Mouse (Mus musculus) neural tube, embryonic 10.5 days (tissue): Measurements from ENCODE around the gene Ikbke.
A peak's percentile ranks its signal among the peaks of the same experiment; 100 is the strongest.
"Not testable (repeated sequence)": the region's sequence is repeated elsewhere in the genome, so short reads cannot be mapped to it uniquely, and the experiment has no call there.

Experiments
- DNase-seq: peaks from one replicate; pipeline ENCODE4 v3.0.0-alpha.2; 2017; ENCODE audit warnings: low spot score; ENCODE audit errors: extremely low spot score

Gene Ikbke

DNA sequence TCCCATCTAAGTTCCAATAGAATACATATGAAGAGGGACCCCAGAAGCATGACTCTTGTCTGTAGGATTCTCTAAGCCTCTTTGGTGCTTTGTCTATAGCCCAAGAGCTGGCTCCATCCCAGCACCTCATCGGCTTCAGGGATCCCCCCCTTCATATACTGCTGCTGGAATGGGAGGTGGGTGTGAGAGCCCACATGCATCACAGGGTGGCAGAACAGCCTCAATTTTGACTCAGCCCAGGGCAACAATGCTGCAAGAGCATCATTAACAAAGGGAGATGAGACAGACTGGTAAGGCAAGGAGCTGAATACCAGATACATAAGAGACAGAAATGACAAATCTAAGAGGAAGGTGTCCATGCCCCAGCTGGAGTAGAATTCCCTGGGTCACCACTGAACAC lies 4.8 kb upstream of the Ikbke start:
- no peak for DNase-seq

DNA sequence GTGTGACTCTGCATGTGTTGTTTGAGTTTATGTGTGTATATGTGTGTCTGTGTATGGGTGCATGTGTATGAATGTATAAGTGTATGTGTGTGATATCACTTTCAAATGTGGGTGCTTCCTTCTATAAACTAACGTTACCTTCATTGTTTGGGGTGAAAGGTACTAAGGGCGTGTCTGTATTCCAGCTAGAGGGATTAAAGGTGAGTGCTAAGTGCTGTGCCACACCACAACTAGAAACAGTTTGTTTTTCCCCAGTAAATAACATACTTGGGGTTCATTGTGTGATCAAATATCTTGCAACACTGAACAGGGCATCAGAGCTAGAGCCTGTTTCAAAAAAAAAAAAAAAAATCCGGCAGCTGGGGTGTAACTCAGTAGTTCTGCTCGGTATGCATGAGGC lies 2.3 kb upstream of the Ikbke start:
- DNase-seq: no peak

DNA sequence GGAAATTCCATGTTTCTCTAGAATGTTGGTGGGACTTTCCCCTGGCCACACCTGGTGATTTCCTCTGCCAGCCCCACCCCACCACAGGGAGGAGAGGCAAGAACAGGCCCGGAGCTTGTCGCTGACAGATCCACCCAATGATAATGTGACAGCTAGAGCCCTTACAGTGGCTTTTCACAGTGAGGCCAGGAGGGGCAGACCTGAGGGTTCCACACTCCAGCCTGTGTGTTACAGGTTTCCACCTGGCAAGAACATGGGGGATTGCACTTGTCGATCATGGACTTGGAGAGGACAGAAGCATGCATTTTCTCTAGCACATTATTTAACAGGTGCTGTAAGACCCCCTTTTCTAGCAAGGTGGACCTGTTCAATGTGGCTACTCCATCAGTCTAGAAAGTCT lies 874 bp upstream of the Ikbke start:
- DNase-seq: no peak

- DNase-seq: no peak
Measured at GRCm38 (mm10) chr1:131278606-131279455, 575 bp downstream of the Ikbke start.

GRCm38 (mm10) chr1:131276831-131277230 lies 2.6 kb downstream of the Ikbke start:
- DNase-seq: no peak

DNA sequence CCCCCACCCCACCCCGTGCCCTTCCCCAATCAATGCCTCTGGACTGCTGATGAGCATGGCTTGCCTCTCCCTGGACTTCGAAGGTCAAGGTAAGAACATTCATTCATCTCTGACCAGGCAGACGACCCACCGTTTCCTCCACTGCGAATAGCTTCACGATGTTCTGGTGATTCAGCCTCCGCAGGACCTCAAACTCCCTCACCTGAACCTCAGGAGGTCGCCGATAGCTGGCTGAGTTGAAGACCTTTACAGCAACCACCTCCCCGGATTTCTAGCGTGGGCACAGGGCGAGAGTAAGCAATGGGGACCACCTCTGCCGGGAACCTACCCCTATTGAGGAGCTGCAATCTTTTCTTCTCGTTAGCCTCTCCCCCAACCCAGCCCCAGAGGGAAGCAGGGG lies 3.8 kb downstream of the Ikbke start:
- no peak for DNase-seq

DNA sequence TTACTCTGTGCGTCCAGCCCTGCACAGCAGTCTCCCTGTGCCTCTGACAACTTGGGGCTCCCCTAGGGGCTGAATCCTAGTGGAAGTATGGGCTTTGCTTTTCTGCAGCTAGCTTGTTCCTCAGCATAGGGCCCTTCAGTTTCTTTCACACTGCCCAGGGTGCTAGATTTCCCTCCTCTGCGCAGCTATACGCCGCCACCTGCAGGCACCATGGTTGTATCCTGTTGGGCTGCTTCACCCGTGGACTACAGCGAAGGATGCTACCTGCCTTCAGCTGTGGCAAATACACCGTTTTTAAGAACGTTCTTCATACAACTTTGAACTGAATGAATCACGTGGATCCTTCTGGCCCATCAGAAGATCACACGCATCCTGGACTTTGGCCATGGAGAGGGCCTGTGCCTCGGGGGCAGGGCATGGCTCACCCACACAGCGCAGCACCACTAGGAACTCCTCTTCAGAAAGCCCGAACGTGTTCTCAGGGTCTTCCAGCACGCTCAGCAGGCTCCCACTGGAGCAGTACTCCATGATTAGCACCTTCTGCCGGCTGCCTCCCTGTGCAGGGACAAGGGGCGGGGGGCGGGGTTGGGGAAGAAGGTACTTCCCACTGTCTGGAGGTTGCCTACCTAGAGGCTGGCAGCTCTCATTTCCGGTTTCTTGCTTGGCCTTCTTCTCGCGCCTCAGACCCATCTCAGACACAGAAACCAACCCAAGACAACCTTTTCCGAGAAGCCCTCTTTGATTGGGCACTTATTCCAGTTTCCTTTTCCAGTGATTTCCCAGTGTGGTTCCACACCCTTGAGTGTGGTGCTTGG lies 4.5 kb downstream of the Ikbke start:
- DNase-seq: no peak

GRCm38 (mm10) chr1:131269797-131270578 lies 9.4 kb downstream of the Ikbke start:
- DNase-seq: peak; percentile 87

- DNase-seq: no peak
Measured at GRCm38 (mm10) chr1:131268776-131269175, 10.6 kb downstream of the Ikbke start.

DNA sequence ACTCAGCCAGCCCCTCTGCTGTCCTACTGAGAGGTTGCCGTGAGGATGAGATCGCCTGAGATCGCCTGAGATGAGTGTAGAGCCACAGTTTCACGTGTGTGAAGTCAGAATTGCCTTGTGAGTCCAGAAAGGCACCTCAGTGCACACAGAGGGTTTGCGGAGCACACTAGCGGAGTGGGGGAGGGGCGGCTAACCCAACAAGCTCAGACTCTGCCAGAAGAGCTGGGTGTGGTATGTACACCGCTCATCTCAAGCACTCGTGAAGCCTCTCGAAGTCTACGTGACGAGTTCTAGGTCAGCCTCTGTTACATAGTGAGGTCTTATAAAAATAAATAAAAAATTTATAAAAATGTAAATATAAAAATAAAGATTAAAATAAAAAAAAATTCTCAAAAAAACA lies 15.5 kb downstream of the Ikbke start:
- no peak for DNase-seq

DNA sequence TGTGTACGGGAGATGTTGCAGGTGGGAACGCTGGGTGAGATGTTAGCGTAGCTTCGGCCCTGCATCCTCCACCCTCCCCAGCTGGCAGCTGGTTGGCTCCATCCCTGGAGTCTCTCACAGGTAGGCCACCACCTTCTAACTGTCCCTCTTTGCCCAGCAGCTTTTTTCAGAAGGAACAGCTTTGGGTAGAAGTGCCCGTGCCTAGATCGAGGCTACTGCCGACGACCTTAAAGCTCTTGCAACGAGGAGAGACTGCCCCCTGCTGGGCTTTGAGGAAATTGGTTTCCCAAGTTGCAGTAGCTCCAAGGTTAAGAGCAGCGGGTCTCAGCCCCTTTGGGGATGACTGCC lies 19.1 kb downstream of the Ikbke start:
- DNase-seq: peak; percentile 69

DNA sequence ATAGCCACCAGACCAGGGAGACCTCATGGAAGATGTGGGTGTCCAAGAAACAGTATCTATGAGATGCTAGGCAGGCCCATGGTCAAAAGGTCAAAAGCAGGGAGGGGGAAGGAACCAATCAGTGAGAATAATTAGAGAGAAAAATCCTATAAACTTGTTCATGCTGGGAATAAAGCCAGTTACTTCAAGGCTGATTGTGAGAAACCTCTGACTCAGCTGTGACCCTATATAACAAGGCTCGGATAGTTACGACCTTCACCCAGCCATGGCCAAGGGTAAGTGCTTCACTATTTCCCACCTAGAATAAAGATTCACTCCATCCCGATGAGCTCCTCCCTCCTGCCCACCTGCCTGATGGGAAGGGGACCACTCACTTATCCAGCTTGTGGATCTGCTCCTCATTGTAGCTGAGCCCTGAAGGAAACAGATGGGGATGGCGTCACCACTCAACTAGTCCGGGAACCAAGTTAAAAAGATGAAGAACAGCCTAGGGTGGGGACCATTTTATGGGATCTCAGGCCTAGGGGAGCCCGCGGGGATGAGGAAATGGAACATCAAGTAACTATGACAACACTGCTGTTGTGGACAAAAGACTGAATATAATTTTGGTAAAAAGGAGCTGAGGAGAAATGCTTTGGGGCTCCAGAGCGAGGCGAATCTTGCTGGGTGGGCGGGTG lies 19.6 kb downstream of the Ikbke start:
- DNase-seq: no peak

DNA sequence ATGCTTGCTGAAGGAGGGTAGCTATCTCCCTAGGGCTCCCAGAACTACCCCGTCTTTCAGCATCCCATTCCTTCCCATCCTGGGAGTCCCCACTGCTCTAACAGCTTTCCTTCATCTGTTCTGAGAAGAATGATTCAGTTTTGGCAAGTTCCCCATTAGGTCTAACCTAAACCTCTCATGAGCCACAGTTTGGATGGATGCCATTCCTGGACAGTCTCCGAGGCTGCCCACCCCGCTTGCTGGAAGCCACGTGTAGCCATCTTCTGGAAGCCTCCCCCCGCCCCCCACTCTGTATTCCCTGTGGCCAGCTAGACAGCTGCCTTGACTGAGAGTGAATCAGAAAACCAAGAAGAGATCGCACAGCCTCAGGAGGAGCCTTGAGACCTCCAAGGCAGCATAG lies 22.1 kb downstream of the Ikbke start:
- DNase-seq: no peak

- DNase-seq: not testable (repeated sequence)
Measured at GRCm38 (mm10) chr1:131252516-131253250, 26.7 kb downstream of the Ikbke start.

DNA sequence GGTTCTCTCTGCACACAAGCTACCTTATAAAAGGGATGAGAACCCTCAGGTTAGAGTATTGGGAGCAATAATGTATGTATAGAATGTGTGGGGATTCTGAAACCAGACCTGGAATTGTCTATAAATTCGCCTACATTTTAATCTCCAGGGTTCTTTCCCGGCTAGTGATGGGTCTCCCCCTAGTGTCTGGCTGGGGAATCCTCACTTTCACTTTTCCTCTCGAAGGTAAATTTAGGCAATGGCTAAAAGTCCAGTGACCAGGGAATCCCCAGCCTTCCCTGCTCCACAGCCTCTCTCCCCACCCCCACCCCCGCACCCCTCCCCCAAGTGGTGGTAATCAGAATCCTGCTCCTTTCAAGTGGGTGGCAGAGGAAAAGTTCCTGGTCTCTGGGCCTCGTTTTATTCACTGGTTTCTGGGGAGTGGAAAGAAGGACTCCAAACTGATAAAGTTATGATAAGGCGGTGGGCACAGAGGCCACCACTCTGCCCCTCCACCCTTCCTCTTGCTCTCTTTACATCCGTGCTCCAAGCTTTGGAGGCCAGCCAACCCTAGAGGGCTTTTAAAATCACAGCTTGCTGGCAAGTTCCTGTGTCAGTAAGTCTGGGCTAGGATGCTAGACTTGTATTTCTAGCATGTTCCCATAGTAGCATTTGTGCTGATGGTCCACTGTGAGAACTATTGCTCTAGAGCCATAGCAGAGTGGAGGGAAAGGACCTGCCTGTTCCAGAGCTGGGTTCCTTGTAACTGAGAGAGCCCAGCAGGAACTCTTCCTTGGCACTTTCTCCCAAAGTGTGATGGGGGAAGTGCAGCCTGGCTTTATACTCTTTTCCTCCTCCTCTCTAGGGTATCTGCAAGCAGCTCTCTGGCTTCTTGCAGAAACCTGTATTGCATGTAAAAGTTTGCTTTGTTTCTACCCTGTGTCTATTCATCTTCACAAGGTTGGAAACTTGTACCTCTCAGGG lies 32.7 kb downstream of the Ikbke start:
- peak; percentile 30 for DNase-seq

DNA sequence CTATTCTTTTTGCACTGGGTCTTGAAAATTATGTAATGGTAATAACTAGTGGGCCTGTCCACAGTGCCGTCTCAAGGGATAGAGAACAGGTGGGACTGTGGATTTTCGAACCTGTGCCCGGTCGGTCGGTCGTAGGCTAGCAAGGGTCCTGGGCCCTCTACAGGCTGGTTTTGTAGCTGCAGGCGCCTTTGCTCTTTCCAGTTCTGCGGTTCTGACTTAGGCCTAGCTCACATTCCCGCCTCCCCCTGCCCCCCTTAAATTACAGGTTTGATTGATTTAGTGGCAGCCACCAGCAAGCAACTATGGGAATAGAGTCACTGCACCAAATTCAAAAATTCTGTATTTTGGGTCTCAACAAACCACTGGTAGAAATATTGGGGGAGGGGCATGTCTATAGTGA lies 33.5 kb downstream of the Ikbke start:
- DNase-seq: peak; percentile 58

GRCm38 (mm10) chr1:131245089-131245856 lies 34.1 kb downstream of the Ikbke start, which contains the start of gene Rassf5:
Rassf5 (minus strand) TSS chr1:131245258.
- peak; percentile 65 for DNase-seq

- DNase-seq: peak; percentile 57
Measured at GRCm38 (mm10) chr1:131244536-131245088, 34.8 kb downstream of the Ikbke start.
